Mouse (Mus musculus): Measurements from ENCODE around the gene Nisch.

Nisch gene

GRCm38 (mm10) chr14:31216846-31217245, at the start of gene Nisch:
TSS of gene Nisch (minus strand) at chr14:31216946.
- no peak for DNase-seq (ENCODE audit: low spot score)

DNA sequence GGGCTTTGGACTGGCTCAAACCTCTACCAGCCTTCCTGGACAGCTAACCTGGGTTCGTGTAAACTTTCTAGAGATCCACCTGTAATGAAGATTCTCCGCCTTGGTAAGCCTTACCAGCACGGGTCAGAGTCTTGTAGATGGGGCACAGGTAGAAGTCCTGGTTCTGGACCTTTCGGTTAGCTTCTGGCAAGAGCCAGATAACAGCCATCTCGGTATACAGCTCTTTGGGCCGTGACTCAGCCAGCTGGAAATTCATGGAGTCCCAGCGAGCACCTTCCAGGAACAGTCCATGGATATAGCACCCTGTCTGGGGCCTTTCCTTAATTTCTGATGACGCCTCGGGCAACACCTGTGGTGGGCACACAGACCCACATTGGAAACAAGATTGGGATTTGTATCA, 44.2 kb upstream of the Nisch start:
- DNase-seq (ENCODE audit: low spot score): no peak

- no peak for DNase-seq (ENCODE audit: low spot score)
These were observed 43.6 kb upstream of the Nisch start for GRCm38 (mm10) chr14:31260374-31260773.

GRCm38 (mm10) chr14:31258476-31259050, 41.8 kb upstream of the Nisch start:
- DNase-seq (ENCODE audit: low spot score): no peak

GRCm38 (mm10) chr14:31252091-31252490, 35.3 kb upstream of the Nisch start:
- no peak for DNase-seq (ENCODE audit: low spot score)

DNA sequence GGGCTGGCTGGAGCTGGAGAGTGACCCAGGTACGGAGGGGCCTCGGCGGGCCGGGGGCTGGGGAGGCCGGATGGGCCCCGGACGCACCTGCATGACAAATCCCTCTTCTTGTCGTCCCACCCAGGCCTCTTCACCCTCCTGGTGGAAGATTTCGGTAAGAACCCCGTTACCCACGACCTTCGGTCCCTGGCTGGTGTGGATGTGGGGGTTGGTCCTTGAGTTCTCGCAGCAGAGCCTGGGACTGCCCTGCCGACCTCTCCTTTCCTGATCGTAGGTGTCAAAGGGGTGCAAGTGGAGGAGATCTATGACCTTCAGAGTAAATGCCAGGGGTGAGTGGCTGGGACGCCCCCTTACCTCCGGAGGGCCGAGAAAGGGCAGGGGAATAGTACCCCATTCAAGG, 34.9 kb upstream of the Nisch start:
- no peak for DNase-seq (ENCODE audit: low spot score)

- DNase-seq (ENCODE audit: low spot score): peak; percentile 99
These were observed 34.4 kb upstream of the Nisch start, which contains the start of the genes Phf7 and Bap1 for GRCm38 (mm10) chr14:31251084-31251604. TSS of gene Phf7 (minus strand) at chr14:31251317. TSS of gene Bap1 (plus strand) at chr14:31251450.

GRCm38 (mm10) chr14:31250222-31251083, 33.7 kb upstream of the Nisch start:
- no peak for DNase-seq (ENCODE audit: low spot score)

- no peak for DNase-seq (ENCODE audit: low spot score)
These were observed 31.6 kb upstream of the Nisch start for GRCm38 (mm10) chr14:31248396-31248795.

- no peak for DNase-seq (ENCODE audit: low spot score)
These were observed 29.2 kb upstream of the Nisch start for GRCm38 (mm10) chr14:31245946-31246345.

- DNase-seq (ENCODE audit: low spot score): no peak
These were observed 28.0 kb upstream of the Nisch start for GRCm38 (mm10) chr14:31244777-31245176.

GRCm38 (mm10) chr14:31240528-31240927, 23.8 kb upstream of the Nisch start:
- DNase-seq (ENCODE audit: low spot score): no peak

GRCm38 (mm10) chr14:31237101-31237882, 20.5 kb upstream of the Nisch start:
- DNase-seq (ENCODE audit: low spot score): no peak

DNA sequence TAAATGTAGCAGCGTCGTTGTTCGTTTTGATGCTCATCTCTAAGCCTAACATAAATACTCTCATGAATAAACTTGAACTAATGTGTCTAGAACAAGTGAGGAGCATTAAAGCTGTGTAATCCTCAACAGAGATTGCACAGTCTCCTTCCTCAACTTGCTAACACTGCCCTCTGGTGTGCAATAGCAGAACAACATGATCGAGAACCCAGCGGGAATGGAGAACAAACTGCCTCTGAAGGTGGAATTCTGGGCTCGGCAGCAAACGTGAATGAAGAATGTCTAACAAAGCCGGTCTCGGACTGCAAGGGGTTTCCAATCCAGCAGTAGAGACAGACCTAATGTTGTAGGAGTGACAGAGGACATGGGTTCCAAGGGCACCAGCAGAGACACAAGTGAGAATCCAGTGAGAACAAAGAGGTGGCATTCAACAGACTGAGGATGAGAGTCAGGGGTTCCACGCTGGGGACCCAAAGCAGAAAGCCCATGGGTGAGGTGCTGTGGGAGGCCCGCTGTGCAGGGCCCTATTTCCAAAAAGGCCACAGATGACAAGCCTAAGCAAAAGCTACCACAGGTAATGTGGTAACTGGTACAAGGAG, 17.3 kb upstream of the Nisch start:
- DNase-seq (ENCODE audit: low spot score): peak; percentile 82

DNA sequence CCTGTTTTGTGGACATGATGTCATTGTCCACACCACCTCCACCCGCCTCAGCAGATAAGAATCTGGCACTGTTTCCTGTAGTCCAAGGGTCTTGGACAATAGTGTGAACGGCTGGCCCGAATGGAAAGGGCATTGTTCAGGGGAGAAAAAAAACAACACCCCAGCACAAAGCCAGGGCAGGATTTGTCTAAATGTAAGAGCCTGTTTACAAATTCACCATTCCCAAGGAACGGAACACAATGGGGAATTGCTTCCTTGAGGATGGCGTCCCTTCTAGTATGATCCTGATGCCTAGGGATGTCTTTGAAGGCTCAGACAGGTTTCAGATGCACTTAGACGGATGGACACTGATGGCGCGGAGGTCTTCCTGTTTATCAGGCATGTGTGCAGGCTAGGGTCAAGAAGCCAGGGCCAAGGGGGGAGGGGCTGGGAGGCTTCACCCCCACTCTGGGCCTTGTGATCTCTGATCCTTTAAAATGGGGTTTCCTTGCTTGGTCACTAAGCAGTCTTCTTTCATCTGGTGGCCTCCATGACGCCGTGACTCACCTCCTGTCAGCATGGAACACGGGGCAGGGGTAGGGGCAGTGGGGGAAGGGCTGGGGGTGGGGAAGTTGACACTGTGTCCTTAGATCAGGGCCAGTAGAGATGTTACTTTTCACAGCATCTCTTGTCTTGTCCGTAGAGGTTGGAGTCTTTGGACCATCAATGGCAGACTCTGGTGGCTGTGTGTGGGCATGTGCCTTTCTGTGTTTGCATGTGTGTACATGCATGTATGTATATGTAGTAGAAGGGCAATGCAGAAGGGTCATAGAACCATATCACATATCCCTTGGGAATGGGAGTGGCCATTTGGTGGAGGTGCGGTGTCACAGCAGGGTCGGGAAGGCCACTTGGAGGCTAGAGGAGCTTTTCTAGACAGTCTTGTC, 16.6 kb upstream of the Nisch start:
- no peak for DNase-seq (ENCODE audit: low spot score)

GRCm38 (mm10) chr14:31232404-31233069, 15.8 kb upstream of the Nisch start:
- DNase-seq (ENCODE audit: low spot score): no peak

DNA sequence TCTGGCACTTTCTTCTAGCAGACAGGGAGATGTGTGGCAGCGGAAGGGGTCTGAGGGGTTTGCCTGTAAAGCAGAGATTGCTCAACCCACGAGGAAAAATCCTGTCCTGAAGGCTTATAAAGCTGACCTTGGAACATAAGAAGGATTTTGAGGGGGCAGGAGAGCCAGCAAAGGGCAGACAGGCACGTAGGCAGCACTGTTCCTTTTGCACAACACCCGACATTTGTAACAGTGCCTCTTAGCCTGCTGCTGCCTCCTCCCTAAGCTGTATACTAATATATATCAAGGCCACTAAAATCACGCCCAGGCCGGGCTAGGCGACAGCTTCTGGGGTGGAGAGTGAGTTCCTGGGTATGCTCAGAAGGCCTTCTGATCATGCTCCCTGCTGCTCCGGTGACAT, 13.7 kb upstream of the Nisch start:
- DNase-seq (ENCODE audit: low spot score): no peak

DNA sequence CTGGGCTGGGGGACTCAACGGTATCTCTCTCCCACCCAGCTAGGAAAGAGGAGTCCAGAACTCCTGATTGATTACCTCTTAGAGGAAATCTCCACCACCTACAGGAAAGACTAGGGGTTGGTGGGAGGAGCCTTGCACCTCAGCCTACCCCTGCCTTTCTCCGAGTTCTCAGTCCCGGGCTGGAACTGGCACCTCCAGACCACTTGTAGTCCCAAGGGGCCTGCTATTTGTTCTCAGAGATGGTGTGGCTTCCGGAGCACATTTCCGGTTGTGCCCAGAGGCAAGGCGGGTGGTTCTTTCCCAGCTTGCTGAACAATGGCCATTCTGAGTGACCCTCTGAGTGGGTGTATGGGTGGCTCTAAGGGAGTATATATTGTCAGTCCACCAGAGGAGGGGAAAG, 11.5 kb upstream of the Nisch start:
- no peak for DNase-seq (ENCODE audit: low spot score)

GRCm38 (mm10) chr14:31226978-31227377, 10.2 kb upstream of the Nisch start:
- peak; percentile 85 for DNase-seq (ENCODE audit: low spot score)

- DNase-seq (ENCODE audit: low spot score): peak; percentile 61
These were observed 920 bp upstream of the Nisch start, which contains the start of gene Sema3g for GRCm38 (mm10) chr14:31217666-31218065. TSS of gene Sema3g (plus strand) at chr14:31217860.
